ENCODE assay signal across 8 mouse cellular contexts in genomic region chr9:109932756-109933375, GRCm38 (mm10). TPM values are rescaled to one million over a fixed set of nuclear protein-coding genes. Genes with fewer than 3 reads are reported as not detected.
DNase-seq lines count a peak whose midpoint lies in the region; ATAC-seq and TF ChIP-seq lines count a peak whose summit lies in the region.

No protein-coding gene starts in this region.

- peak overlapping the region; percentile 82 for H3K9ac ChIP-seq in embryonic facial prominence, embryonic 11.5 days (replicated peaks; ENCODE audit: low read length)
- H3K9ac ChIP-seq in heart, adult 2 months (ENCODE audit: low read depth, low read length) = peak overlapping the region; percentile 97
- H3K9ac ChIP-seq in kidney, embryonic 14.5 days (ENCODE audit: low read depth, low read length) = peak overlapping the region; percentile 65

- peak overlapping the region; percentile 85; the same call in 1 of the 2 replicates for H3K27ac ChIP-seq in embryonic facial prominence, embryonic 11.5 days (replicated peaks; ENCODE audit: low read depth, low read length)
- peak overlapping the region; percentile 96 for H3K27ac ChIP-seq in heart, adult 2 months
- peak overlapping the region; percentile 83 for H3K27ac ChIP-seq in kidney, embryonic 14.5 days (ENCODE audit: low read depth, low read length)

- H3K27me3 ChIP-seq in embryonic facial prominence, embryonic 11.5 days (ENCODE audit: control insufficient read depth, insufficient read depth, low read length) = no peaks in the 10 kb centered on the region
- no peaks in the 10 kb centered on the region for H3K27me3 ChIP-seq in heart, adult 2 months (ENCODE audit: control insufficient read depth, insufficient read depth, low read length)
- H3K27me3 ChIP-seq in kidney, embryonic 14.5 days (ENCODE audit: control insufficient read depth, insufficient read depth, low read length) = no peaks in the 10 kb centered on the region

- TF ChIP-seq CTCF in heart, adult 2 months (IDR thresholded peaks at IDR 0.05) = peak; percentile 46

- no peak for ATAC-seq in embryonic facial prominence, embryonic 11.5 days (replicated peaks; ENCODE audit: insufficient number of reproducible peaks, low FRiP score, low TSS enrichment, low read depth)
- ATAC-seq in kidney, embryonic 14.5 days (ENCODE audit: low FRiP score, low TSS enrichment) = no peak

- DNase-seq in thymus, adult 18-20 months = peak; percentile 7 to 11
- DNase-seq in thymus, postnatal 0 days (ENCODE audit: low spot score) = no peak
- peak; percentile 60 for DNase-seq in embryonic facial prominence, embryonic 11.5 days (ENCODE audit: low spot score)
- DNase-seq in heart, adult 2 months = peak; percentile 71 to 81
- peak; percentile 14 for DNase-seq in liver
- peak; percentile 49 for DNase-seq in neural tube, embryonic 10.5 days (ENCODE audit: extremely low spot score, low spot score)
- peak; percentile 50 for DNase-seq in testis, postnatal 14 days (ENCODE audit: low spot score)

- 0 out of 2 replicates have a peak, but pooled peaks cover 2% of the 10 kb centered on the region for H3K4me1 ChIP-seq in embryonic facial prominence, embryonic 11.5 days (ENCODE audit: control insufficient read depth, insufficient read depth, low read length)
- H3K4me1 ChIP-seq in heart, adult 2 months (ENCODE audit: control insufficient read depth, insufficient read depth, low read length) = peaks cover 12% of the 10 kb centered on the region
- peaks cover 8% of the 10 kb centered on the region; the same call in 1 of the 2 replicates for H3K4me1 ChIP-seq in kidney, embryonic 14.5 days (ENCODE audit: control insufficient read depth, insufficient read depth, low read length)

- TF ChIP-seq POLR2A in heart, adult 2 months (IDR thresholded peaks at IDR 0.05; ENCODE audit: insufficient read depth, low read depth, low read length) = peak; percentile 38; the same call in 1 of the 2 replicates

- no peaks in the 10 kb centered on the region for H3K9me3 ChIP-seq in embryonic facial prominence, embryonic 11.5 days (replicated peaks; ENCODE audit: control insufficient read depth, low read length)
- H3K9me3 ChIP-seq in kidney, embryonic 14.5 days (ENCODE audit: control insufficient read depth, low read length) = no peaks in the 10 kb centered on the region

- TF ChIP-seq EP300 in heart, adult 2 months (IDR thresholded peaks at IDR 0.05; ENCODE audit: insufficient read depth, low read depth, low read length) = 0 out of 2 replicates have a peak, but pooled peaks have one; percentile 16

- intact Hi-C loops in heart, adult 2 months (cut with DNase I) = loop anchor here (2.0 to 5.0 kb wide), 2 partner anchors 52 to 139 kb away; no protein-coding TSS in a partner anchor

- no peaks in the 10 kb centered on the region for H3K36me3 ChIP-seq in embryonic facial prominence, embryonic 11.5 days (replicated peaks; ENCODE audit: control insufficient read depth, insufficient read depth, low read depth, low read length)
- peaks cover 8% of the 10 kb centered on the region for H3K36me3 ChIP-seq in heart, adult 2 months (ENCODE audit: control insufficient read depth, insufficient read depth, low read length)
- no peaks in the 10 kb centered on the region for H3K36me3 ChIP-seq in kidney, embryonic 14.5 days (ENCODE audit: control insufficient read depth, insufficient read depth, low read length)

- WGBS in embryonic facial prominence, embryonic 11.5 days = under 1% methylated on average over 12 of the region's 12 CpGs
- WGBS in heart, adult 2 months = 2% methylated on average over 12 of the region's 12 CpGs
- 1% methylated on average over 12 of the region's 12 CpGs for WGBS in kidney, embryonic 14.5 days

- H3K4me3 ChIP-seq in embryonic facial prominence, embryonic 11.5 days (ENCODE audit: low read depth, low read length) = peak overlapping the region; percentile 80
- peak overlapping the region; percentile 89 for H3K4me3 ChIP-seq in heart, adult 2 months
- H3K4me3 ChIP-seq in kidney, embryonic 14.5 days (ENCODE audit: low read length) = peak overlapping the region; percentile 56

- H3K4me2 ChIP-seq in embryonic facial prominence, embryonic 11.5 days (ENCODE audit: low read depth, low read length) = peak overlapping the region; percentile 73
- peak overlapping the region; percentile 62 for H3K4me2 ChIP-seq in kidney, embryonic 14.5 days (replicated peaks; ENCODE audit: low read depth, low read length)

- H3K79me2 ChIP-seq in heart, adult 2 months (replicated peaks; ENCODE audit: control insufficient read depth, insufficient read depth, low read length) = peaks cover 4% of the 10 kb centered on the region; the same call in 1 of the 2 replicates

RNA-seq across cellular contexts. Expression of gene Map4, which starts 1.6 kb away (rescaled TPM):
- 69.9 and 71.6 TPM in 2 replicates for polyA plus RNA-seq in thymus, postnatal 0 days (2015; fragmentation: Nextera tagmentation; extraction: Ambion mirVana)
- 50.0 and 50.5 TPM in 2 replicates for polyA plus RNA-seq in embryonic facial prominence, embryonic 11.5 days (2014; fragmentation: Nextera tagmentation; extraction: Ambion mirVana)
- total RNA-seq in heart, adult 2 months (2021) = 100 to 1,000 TPM; 279 to 331 TPM
- polyA plus RNA-seq in heart, adult 2 months (2012; rRNA removed) = 172 and 183 TPM in 2 replicates
- 35.1 and 54.6 TPM in 2 replicates for polyA plus RNA-seq in kidney, embryonic 14.5 days (2014; fragmentation: Nextera tagmentation; extraction: Ambion mirVana)

RNA-seq across cellular contexts. Expression of gene Cdc25a, which starts 57.5 kb away (rescaled TPM):
- polyA plus RNA-seq in thymus, postnatal 0 days (2015; fragmentation: Nextera tagmentation; extraction: Ambion mirVana) = 27.7 and 30.8 TPM in 2 replicates
- polyA plus RNA-seq in embryonic facial prominence, embryonic 11.5 days (2014; fragmentation: Nextera tagmentation; extraction: Ambion mirVana) = 38.6 and 44.1 TPM in 2 replicates
- 1 to 10 TPM; 4.4 to 4.9 TPM for total RNA-seq in heart, adult 2 months (2021)
- 2.1 and 2.8 TPM in 2 replicates for polyA plus RNA-seq in heart, adult 2 months (2012; rRNA removed)
- polyA plus RNA-seq in kidney, embryonic 14.5 days (2014; fragmentation: Nextera tagmentation; extraction: Ambion mirVana) = 21.1 and 31.6 TPM in 2 replicates
